Mouse (Mus musculus): ENCODE measurements around the gene Tmem79. TPM values are rescaled to one million over a fixed set of nuclear protein-coding genes. Genes with fewer than 3 reads are reported as not detected.
A peak's percentile ranks its signal among the peaks of the same experiment; 100 is the strongest.
"Not testable (repeated sequence)": the region's sequence is repeated elsewhere in the genome, so short reads cannot be mapped to it uniquely, and the experiment has no call there.

Gene Tmem79
- polyA plus RNA-seq, 1 experiment: not detected

DNA sequence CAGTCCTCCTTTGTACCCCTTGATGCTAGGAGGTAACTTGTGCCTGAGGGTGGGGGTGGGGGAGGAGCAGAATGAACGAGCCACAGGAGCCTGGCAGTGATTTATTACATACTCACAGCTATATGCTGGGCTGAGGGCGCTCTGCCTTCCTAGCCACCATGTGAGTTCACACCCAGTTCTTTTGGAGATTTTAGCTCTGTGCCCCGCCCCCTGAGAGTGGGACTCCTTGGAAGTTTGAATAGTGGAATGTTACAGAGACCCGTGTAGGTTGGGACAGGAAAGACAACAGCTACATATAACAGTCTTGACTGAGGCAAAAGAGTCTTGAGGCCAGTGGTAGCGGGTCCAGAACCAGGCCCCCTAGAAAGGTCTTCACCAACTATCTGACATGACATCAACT is 7.0 kb downstream of the Tmem79 start:
- Histone ChIP-seq H3K4me3 (ENCODE audit: insufficient read depth, low read depth, low read length) (no peak overlapping the region), H3K27ac (ENCODE audit: insufficient read depth, low read depth, low read length) (no peak overlapping the region), H3K4me1 (ENCODE audit: control insufficient read depth, insufficient read depth, low read length) (peaks cover 13% of the 10 kb centered on the region)
- TF ChIP-seq POLR2A (IDR thresholded peaks at IDR 0.05; ENCODE audit: insufficient read depth, low read depth, low read length) (no peak), CTCF (IDR thresholded peaks at IDR 0.05; ENCODE audit: insufficient read depth, low read depth, low read length) (no peak)
- 83% methylated on average over 5 of the region's 5 CpGs for WGBS

DNA sequence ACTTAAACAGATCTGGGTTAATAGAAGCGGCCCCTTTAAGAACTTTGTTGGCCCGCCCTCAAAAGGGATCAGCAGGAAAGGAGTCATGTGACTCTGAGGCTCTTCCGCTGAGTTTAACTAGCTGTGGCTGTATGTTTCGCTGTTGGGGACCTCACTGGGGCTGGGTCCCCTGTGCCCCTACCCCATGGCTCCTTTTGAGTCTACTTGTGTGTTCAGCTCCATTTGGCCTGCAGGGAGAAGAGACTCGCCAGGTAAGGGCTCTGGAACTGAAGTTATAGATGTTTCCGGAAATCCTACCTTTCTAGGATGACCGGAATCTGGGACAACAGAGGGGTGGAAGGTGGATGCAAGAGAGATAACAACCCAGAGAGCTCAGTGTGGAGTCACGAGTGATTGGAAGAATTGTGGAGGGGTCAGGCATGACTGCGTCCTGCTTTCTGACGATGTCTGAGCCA is 11.0 kb downstream of the Tmem79 start, which contains the start of gene Glmp:
Gene Glmp, plus strand, starts transcription at position 73 of the 455 bp plus-strand sequence.
- no peak for TF ChIP-seq CTCF (IDR thresholded peaks at IDR 0.05; ENCODE audit: insufficient read depth, low read depth, low read length)
- TF ChIP-seq POLR2A (IDR thresholded peaks at IDR 0.05; ENCODE audit: insufficient read depth, low read depth, low read length): peak; percentile 38; the same call in 1 of the 2 replicates
- H3K4me1 ChIP-seq (ENCODE audit: control insufficient read depth, insufficient read depth, low read length): peaks cover 13% of the 10 kb centered on the region
- peak within 1 kb of the TSS; percentile 62 for H3K4me3 ChIP-seq (ENCODE audit: insufficient read depth, low read depth, low read length)
- H3K27ac ChIP-seq (ENCODE audit: insufficient read depth, low read depth, low read length): no peak within 1 kb of the TSS
- WGBS: 0% methylated on average over 10 of the region's 10 CpGs

DNA sequence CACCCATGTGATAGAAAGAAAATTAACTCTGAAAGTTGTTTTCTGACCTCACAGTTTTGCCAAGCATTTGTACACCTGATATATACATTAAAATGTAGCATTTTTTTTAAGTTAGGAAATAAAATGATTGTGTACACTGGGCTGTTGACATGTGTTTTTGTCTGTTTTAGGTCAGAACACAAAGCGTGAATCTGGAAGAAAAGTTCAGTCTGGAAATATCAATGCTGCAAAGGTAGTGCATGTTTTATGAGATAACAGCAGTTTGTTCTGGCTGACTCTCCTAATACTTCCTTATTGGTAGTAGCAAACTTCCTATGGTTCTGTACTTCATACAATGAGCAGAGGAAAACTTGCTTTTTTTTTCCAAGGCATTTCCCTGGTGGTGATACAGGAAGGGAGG is 36.8 kb downstream of the Tmem79 start:
- H3K4me1 ChIP-seq (ENCODE audit: control insufficient read depth, insufficient read depth, low read length): peaks cover 2% of the 10 kb centered on the region; the same call in 1 of the 2 replicates
- no peak overlapping the region for H3K27ac ChIP-seq (ENCODE audit: insufficient read depth, low read depth, low read length)
- WGBS: 85% methylated on average over 1 of the region's 1 CpGs
- no peak overlapping the region for H3K4me3 ChIP-seq (ENCODE audit: insufficient read depth, low read depth, low read length)
- TF ChIP-seq POLR2A (IDR thresholded peaks at IDR 0.05; ENCODE audit: insufficient read depth, low read depth, low read length): no peak
- TF ChIP-seq CTCF (IDR thresholded peaks at IDR 0.05; ENCODE audit: insufficient read depth, low read depth, low read length): no peak

DNA sequence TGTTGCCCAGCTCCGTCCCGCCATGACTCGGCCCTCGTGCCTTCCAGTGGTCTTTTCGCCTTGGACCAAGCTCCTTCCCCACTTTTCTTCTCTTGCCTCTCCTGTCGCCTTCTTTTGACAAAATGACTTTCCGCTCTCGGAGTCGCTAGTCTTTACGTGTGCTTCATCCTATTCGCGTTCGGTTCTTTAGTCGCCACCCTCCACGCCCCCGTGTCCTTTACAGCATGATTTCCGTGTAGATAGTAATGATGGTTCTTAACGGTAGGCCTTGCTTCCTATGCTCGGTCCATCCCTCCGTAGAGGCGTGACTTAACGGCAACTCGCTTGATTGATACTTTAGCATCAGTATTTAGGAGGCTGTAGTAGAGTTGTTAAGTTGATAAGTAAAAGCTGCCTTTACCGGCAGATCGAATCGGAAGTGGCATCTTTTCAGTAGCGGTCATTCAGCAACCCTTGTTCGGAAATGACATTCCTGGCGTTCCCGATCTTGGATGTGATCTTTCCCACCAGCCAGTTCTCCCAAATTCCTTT is 38.6 kb downstream of the Tmem79 start:
- peak overlapping the region; percentile 93 for H3K27ac ChIP-seq (ENCODE audit: insufficient read depth, low read depth, low read length)
- under 1% methylated on average over 30 of the region's 30 CpGs for WGBS
- H3K4me1 ChIP-seq (ENCODE audit: control insufficient read depth, insufficient read depth, low read length): peaks cover 2% of the 10 kb centered on the region; the same call in 1 of the 2 replicates
- TF ChIP-seq POLR2A (IDR thresholded peaks at IDR 0.05; ENCODE audit: insufficient read depth, low read depth, low read length) (no peak), CTCF (IDR thresholded peaks at IDR 0.05; ENCODE audit: insufficient read depth, low read depth, low read length) (no peak)
- peak overlapping the region; percentile 88 for H3K4me3 ChIP-seq (ENCODE audit: insufficient read depth, low read depth, low read length)

DNA sequence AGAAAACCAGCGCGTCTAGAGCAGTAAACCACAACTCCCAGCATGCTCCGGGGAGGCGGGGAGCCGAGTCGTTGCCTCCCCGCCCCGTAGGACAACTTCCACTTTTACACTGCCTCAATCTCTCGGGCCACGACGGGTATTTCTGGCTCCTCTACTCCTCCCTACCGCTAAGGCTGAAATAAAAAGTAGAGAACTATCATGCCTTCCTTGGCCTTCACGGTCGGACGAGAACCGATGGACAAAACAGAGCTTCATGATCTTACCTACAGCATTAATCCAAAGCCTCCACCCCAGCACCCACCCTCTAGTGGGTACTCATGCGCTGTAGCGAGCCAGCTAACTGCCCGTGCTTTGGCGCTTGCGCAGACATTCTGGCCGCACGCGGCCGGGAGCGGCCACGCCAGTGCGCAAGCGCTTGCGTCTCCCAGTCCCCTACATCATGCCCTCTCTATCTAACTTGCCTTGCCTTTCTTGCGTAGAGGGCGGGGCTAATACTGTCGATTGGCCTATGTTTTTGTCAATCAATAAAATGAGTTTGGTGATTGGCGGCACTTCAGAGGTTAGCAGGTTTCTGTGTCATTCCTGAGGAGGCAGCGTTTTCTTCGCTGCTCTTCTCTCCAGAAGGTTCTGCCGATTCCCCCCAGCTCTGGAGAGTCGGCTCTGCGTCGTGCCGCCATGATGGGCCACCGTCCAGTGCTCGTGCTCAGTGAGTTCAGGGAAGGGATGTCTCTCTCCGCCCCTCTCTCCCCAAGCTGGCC is 39.2 kb downstream of the Tmem79 start, which contains the start of the genes Tsacc and Cct3:
Gene Tsacc, minus strand, starts transcription at position 439 of the 758 bp plus-strand sequence.
Gene Cct3, plus strand, starts transcription at position 556 of the 758 bp plus-strand sequence.
- Histone ChIP-seq H3K27ac (ENCODE audit: insufficient read depth, low read depth, low read length) (peak within 1 kb of the TSS; percentile 93), H3K4me3 (ENCODE audit: insufficient read depth, low read depth, low read length) (peak within 1 kb of the TSS; percentile 88), H3K4me1 (ENCODE audit: control insufficient read depth, insufficient read depth, low read length) (peaks cover 2% of the 10 kb centered on the region; the same call in 1 of the 2 replicates)
- whole genome bisulfite sequencing: under 1% methylated on average over 44 of the region's 44 CpGs
- no peak for TF ChIP-seq CTCF (IDR thresholded peaks at IDR 0.05; ENCODE audit: insufficient read depth, low read depth, low read length)
- TF ChIP-seq POLR2A (IDR thresholded peaks at IDR 0.05; ENCODE audit: insufficient read depth, low read depth, low read length): peak; percentile 55; the same call in 1 of the 2 replicates

DNA sequence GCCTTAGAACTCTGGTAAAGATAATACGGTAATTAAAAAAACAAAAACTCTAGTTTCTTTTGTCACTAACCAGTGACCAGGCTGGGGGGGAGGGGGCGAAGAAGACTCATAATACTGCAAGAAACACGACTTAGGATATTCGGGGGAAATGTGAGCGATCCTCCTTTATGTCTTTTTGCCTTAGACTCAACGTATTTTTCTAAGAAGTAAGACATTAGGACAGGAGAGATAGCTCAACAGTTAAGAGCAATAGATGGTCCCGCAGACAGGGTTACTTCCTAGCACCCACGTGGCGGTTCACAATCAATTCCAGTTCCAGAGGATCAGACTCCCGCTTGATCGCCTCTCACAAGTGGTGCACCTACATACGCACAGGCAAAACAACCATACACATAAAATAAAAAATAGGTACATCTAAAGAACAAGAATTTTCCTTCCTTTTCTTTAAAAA is 39.8 kb downstream of the Tmem79 start:
- peak overlapping the region; percentile 60 for H3K4me3 ChIP-seq (ENCODE audit: insufficient read depth, low read depth, low read length)
- under 1% methylated on average over 12 of the region's 12 CpGs for WGBS
- H3K4me1 ChIP-seq (ENCODE audit: control insufficient read depth, insufficient read depth, low read length): peaks cover 2% of the 10 kb centered on the region; the same call in 1 of the 2 replicates
- no peak overlapping the region; the same call in 1 of the 2 replicates for H3K27ac ChIP-seq (ENCODE audit: insufficient read depth, low read depth, low read length)
- TF ChIP-seq CTCF (IDR thresholded peaks at IDR 0.05; ENCODE audit: insufficient read depth, low read depth, low read length): no peak

DNA sequence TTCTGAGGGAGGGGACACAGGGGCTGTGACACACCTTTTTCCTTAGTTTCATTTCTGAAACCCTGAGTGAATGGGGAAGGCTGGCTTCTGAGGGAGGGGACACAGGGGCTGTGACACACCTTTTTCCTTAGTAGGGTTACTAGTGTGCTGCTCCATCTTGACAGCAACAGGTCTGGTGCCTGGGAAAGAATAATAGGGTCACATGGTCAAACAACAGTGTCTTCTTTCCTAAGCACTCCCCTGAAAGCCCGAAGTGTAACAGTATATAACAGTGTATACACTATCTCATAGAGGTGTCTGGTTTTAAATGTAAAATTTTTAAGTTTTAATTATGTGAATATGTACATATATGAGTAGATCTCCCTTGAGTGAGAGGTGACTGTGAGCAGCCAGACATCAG is 40.7 kb downstream of the Tmem79 start:
- 67% methylated on average over 1 of the region's 1 CpGs for WGBS
- H3K4me1 ChIP-seq (ENCODE audit: control insufficient read depth, insufficient read depth, low read length); H3K27ac ChIP-seq (ENCODE audit: insufficient read depth, low read depth, low read length); H3K4me3 ChIP-seq (ENCODE audit: insufficient read depth, low read depth, low read length): not testable (repeated sequence)

DNA sequence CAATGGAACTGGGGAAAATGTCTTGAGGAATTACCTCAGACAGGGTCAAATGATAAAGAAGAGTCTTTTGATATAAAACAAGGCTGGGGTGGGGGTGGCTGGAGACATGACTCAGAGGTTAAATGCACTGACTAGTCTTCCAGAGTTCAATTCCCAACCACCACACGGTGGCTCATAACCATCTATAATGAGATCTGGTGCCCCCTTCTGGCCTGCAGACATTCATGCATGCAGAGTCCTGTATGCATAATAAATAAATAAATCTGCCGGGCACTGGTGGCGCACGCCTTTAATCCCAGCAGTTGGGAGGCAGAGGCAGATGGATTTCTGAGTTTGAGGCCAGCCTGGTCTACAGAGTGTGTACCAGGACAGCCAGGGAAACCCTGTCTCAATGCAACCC is 44.0 kb downstream of the Tmem79 start:
- Histone ChIP-seq H3K27ac (ENCODE audit: insufficient read depth, low read depth, low read length) (no peak overlapping the region), H3K4me3 (ENCODE audit: insufficient read depth, low read depth, low read length) (no peak overlapping the region), H3K4me1 (ENCODE audit: control insufficient read depth, insufficient read depth, low read length) (no peaks in the 10 kb centered on the region)
- 32% methylated on average over 4 of the region's 4 CpGs for WGBS
- no peak for TF ChIP-seq POLR2A (IDR thresholded peaks at IDR 0.05; ENCODE audit: insufficient read depth, low read depth, low read length)
- no peak for TF ChIP-seq CTCF (IDR thresholded peaks at IDR 0.05; ENCODE audit: insufficient read depth, low read depth, low read length)

DNA sequence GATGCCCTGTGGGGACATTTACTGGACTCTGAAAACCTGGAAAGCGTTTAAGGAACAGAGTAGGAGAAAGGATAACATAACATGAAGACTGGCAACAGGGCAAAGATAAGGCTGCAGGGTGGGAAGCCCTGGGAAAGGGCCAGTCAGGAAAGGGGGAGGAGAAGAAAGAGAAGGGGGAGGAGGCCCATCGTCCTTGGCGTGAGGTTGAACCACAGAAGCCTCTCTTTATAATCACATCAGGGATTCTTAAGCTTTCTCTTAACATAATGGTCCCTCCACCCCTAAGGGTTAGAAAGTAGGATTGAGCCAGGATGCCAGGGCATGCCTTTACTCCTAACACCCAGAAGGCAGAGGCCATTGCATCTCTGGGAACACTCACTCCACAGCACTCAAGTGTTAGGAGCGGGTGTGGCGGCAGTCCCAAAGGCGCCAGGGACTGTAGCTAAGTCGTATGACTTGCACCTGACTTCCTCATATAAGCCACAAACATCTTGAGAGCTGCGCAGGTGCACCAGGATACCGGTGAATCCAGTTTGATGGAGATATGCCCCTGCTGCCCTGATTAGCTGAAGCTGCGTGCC is 47.7 kb downstream of the Tmem79 start:
- not testable (repeated sequence) for H3K27ac ChIP-seq (ENCODE audit: insufficient read depth, low read depth, low read length)

More for the DNA sequence above, 47.7 kb downstream of the Tmem79 start:
- 79% methylated on average over 10 of the region's 10 CpGs for WGBS
- H3K4me1 ChIP-seq (ENCODE audit: control insufficient read depth, insufficient read depth, low read length); H3K4me3 ChIP-seq (ENCODE audit: insufficient read depth, low read depth, low read length): not testable (repeated sequence)

Measured in olfactory bulb, adult 2 months (tissue).